Mouse (Mus musculus) intestine, embryonic 15.5 days (tissue): Measurements from ENCODE around the gene Kif19a. TPM values are rescaled to one million over a fixed set of nuclear protein-coding genes. Genes with fewer than 3 reads are reported as not detected.

Experiments used
- ATAC-seq: fragments of 200-750 bp; cut with Nextera tagmentation; 2 replicates; pipeline ENCODE4 v1.8.0; 2017; ENCODE audit warnings: moderate TSS enrichment, moderate library complexity
- H3K27ac ChIP-seq: fragments of 300-500 bp; sonication (generic); 2 replicates; pipeline ENCODE4 v1.5.1; 2015; ENCODE audit warnings: mild to moderate bottlenecking, inconsistent platforms
- H3K27me3 ChIP-seq: fragments of 300-500 bp; sonication (generic); replicated peaks from 2 replicates; pipeline ENCODE4 v1.6.1; 2015; ENCODE audit warnings: inconsistent platforms
- H3K36me3 ChIP-seq: fragments of 300-500 bp; sonication (generic); 2 replicates; pipeline ENCODE4 v1.6.1; 2015; ENCODE audit warnings: inconsistent platforms
- H3K4me1 ChIP-seq: fragments of 300-500 bp; sonication (generic); replicated peaks from 2 replicates; pipeline ENCODE4 v1.6.1; 2015; ENCODE audit warnings: inconsistent platforms
- H3K4me2 ChIP-seq: fragments of 300-500 bp; sonication (generic); replicated peaks from 2 replicates; pipeline ENCODE4 v1.6.1; 2015; ENCODE audit warnings: mild to moderate bottlenecking, inconsistent platforms
- H3K4me3 ChIP-seq: fragments of 300-500 bp; sonication (generic); replicated peaks from 2 replicates; pipeline ENCODE4 v1.5.1; 2015; ENCODE audit warnings: inconsistent platforms
- H3K9ac ChIP-seq: fragments of 300-500 bp; sonication (generic); 2 replicates; pipeline ENCODE4 v1.6.1; 2015; ENCODE audit warnings: inconsistent platforms
- H3K9me3 ChIP-seq: fragments of 300-500 bp; sonication (generic); 2 replicates; pipeline ENCODE4 v1.6.1; 2016; ENCODE audit warnings: inconsistent platforms
- WGBS: fragments of 180-500 bp; shearing (Covaris S2); methylation state at CpG from one replicate; pipeline ENCODE4 v1.1.7; 2015; 5-methylcytosine and 5-hydroxymethylcytosine counted together
- polyA plus RNA-seq: library from polyadenylated mRNA; unstranded; fragments of >200 nt; fragmentation: Nextera tagmentation; extraction: Ambion mirVana; gene quantifications from 2 replicates; pipeline ENCODE4 v1.2.1, GENCODE M21; 2015

Gene Kif19a
- polyA plus RNA-seq, 1 experiment from 2014 or later = 0.45 TPM

GRCm38 (mm10) chr11:114732890-114733289 lies 32.3 kb upstream of the Kif19a start:
- H3K9me3 ChIP-seq = no peaks in the 10 kb centered on the region
- no peaks in the 10 kb centered on the region for H3K36me3 ChIP-seq
- no peaks in the 10 kb centered on the region for H3K27me3 ChIP-seq
- no peak overlapping the region for H3K27ac ChIP-seq
- H3K4me1 ChIP-seq = 0 out of 2 replicates have a peak, but pooled peaks cover 2% of the 10 kb centered on the region
- H3K4me3 ChIP-seq = no peak overlapping the region
- 70% methylated on average over 22 of the region's 22 CpGs for WGBS
- no peak for ATAC-seq
- no peak overlapping the region for H3K9ac ChIP-seq
- no peak overlapping the region for H3K4me2 ChIP-seq

- no peak overlapping the region for H3K4me2 ChIP-seq
- no peaks in the 10 kb centered on the region for H3K27me3 ChIP-seq
- H3K9me3 ChIP-seq = no peaks in the 10 kb centered on the region
- no peak overlapping the region for H3K4me3 ChIP-seq
- WGBS = 85% methylated on average over 2 of the region's 2 CpGs
- 0 out of 2 replicates have a peak, but pooled peaks cover 2% of the 10 kb centered on the region for H3K4me1 ChIP-seq
- no peak for ATAC-seq
- no peak overlapping the region for H3K27ac ChIP-seq
- H3K36me3 ChIP-seq = no peaks in the 10 kb centered on the region
- H3K9ac ChIP-seq = no peak overlapping the region
Observed at GRCm38 (mm10) chr11:114736111-114736510, 29.1 kb upstream of the Kif19a start.

GRCm38 (mm10) chr11:114736913-114737624 lies 28.1 kb upstream of the Kif19a start:
- ATAC-seq = no peak
- WGBS = 38% methylated on average over 11 of the region's 11 CpGs
- no peak overlapping the region for H3K4me3 ChIP-seq
- H3K9ac ChIP-seq = no peak overlapping the region
- H3K4me1 ChIP-seq = 0 out of 2 replicates have a peak, but pooled peaks cover 2% of the 10 kb centered on the region
- no peaks in the 10 kb centered on the region for H3K9me3 ChIP-seq
- no peak overlapping the region for H3K4me2 ChIP-seq
- H3K36me3 ChIP-seq = no peaks in the 10 kb centered on the region
- no peak overlapping the region for H3K27ac ChIP-seq
- no peaks in the 10 kb centered on the region for H3K27me3 ChIP-seq

- ATAC-seq = no peak
- Histone ChIP-seq H3K9me3 (no peaks in the 10 kb centered on the region), H3K36me3 (no peaks in the 10 kb centered on the region), H3K4me3 (no peak overlapping the region), H3K27ac (no peak overlapping the region), H3K4me2 (no peak overlapping the region), H3K4me1 (0 out of 2 replicates have a peak, but pooled peaks cover 2% of the 10 kb centered on the region), H3K27me3 (no peaks in the 10 kb centered on the region), H3K9ac (no peak overlapping the region)
- WGBS = 50% methylated on average over 10 of the region's 10 CpGs
Observed at GRCm38 (mm10) chr11:114740598-114740997, 24.6 kb upstream of the Kif19a start.

- no peak for ATAC-seq
- Histone ChIP-seq H3K27me3 (no peaks in the 10 kb centered on the region), H3K36me3 (no peaks in the 10 kb centered on the region), H3K27ac (no peak overlapping the region), H3K4me2 (no peak overlapping the region), H3K9me3 (no peaks in the 10 kb centered on the region), H3K9ac (no peak overlapping the region), H3K4me1 (0 out of 2 replicates have a peak, but pooled peaks cover 2% of the 10 kb centered on the region), H3K4me3 (no peak overlapping the region)
- 45% methylated on average over 6 of the region's 6 CpGs for WGBS
Observed at GRCm38 (mm10) chr11:114741451-114741850, 23.7 kb upstream of the Kif19a start.

- Histone ChIP-seq H3K9me3 (no peaks in the 10 kb centered on the region), H3K27ac (no peak overlapping the region), H3K4me1 (no peaks in the 10 kb centered on the region), H3K9ac (no peak overlapping the region), H3K27me3 (no peaks in the 10 kb centered on the region), H3K4me2 (peak overlapping the region; percentile 54), H3K4me3 (no peak overlapping the region), H3K36me3 (no peaks in the 10 kb centered on the region)
- ATAC-seq = peak; percentile 76
- WGBS = 2% methylated on average over 12 of the region's 12 CpGs
Observed at GRCm38 (mm10) chr11:114745134-114745533, 20.1 kb upstream of the Kif19a start.

- no peaks in the 10 kb centered on the region for H3K9me3 ChIP-seq
- H3K4me2 ChIP-seq = no peak overlapping the region
- H3K9ac ChIP-seq = no peak overlapping the region
- H3K27me3 ChIP-seq = no peaks in the 10 kb centered on the region
- 53% methylated on average over 12 of the region's 12 CpGs for WGBS
- no peaks in the 10 kb centered on the region for H3K36me3 ChIP-seq
- no peaks in the 10 kb centered on the region for H3K4me1 ChIP-seq
- H3K27ac ChIP-seq = no peak overlapping the region
- ATAC-seq = peak; percentile 64
- H3K4me3 ChIP-seq = no peak overlapping the region
Observed at GRCm38 (mm10) chr11:114747564-114748138, 17.5 kb upstream of the Kif19a start.

GRCm38 (mm10) chr11:114769911-114770310 lies 4.7 kb downstream of the Kif19a start:
- Histone ChIP-seq H3K4me2 (no peak overlapping the region), H3K4me1 (peaks cover 4% of the 10 kb centered on the region; the same call in 1 of the 2 replicates), H3K27me3 (peaks cover 12% of the 10 kb centered on the region; the same call in 1 of the 2 replicates), H3K36me3 (no peaks in the 10 kb centered on the region), H3K4me3 (no peak overlapping the region), H3K9me3 (no peaks in the 10 kb centered on the region), H3K9ac (no peak overlapping the region), H3K27ac (no peak overlapping the region)
- ATAC-seq = no peak
- WGBS = 52% methylated on average over 6 of the region's 6 CpGs

- H3K27ac ChIP-seq = no peak overlapping the region
- no peaks in the 10 kb centered on the region for H3K36me3 ChIP-seq
- no peaks in the 10 kb centered on the region for H3K4me1 ChIP-seq
- H3K27me3 ChIP-seq = peaks cover 3% of the 10 kb centered on the region; the same call in 1 of the 2 replicates
- no peak overlapping the region for H3K4me2 ChIP-seq
- no peaks in the 10 kb centered on the region for H3K9me3 ChIP-seq
- ATAC-seq = no peak
- no peak overlapping the region for H3K9ac ChIP-seq
- no peak overlapping the region for H3K4me3 ChIP-seq
- 54% methylated on average over 2 of the region's 2 CpGs for WGBS
Observed at GRCm38 (mm10) chr11:114771896-114772295, 6.7 kb downstream of the Kif19a start.

GRCm38 (mm10) chr11:114780076-114780475 lies 14.9 kb downstream of the Kif19a start:
- no peak for ATAC-seq
- 46% methylated on average over 9 of the region's 9 CpGs for WGBS
- H3K36me3 ChIP-seq = no peaks in the 10 kb centered on the region
- no peaks in the 10 kb centered on the region for H3K4me1 ChIP-seq
- no peak overlapping the region for H3K4me3 ChIP-seq
- H3K27ac ChIP-seq = no peak overlapping the region
- no peak overlapping the region for H3K4me2 ChIP-seq
- peaks cover 11% of the 10 kb centered on the region; the same call in 1 of the 2 replicates for H3K27me3 ChIP-seq
- no peak overlapping the region for H3K9ac ChIP-seq
- no peaks in the 10 kb centered on the region for H3K9me3 ChIP-seq

- Histone ChIP-seq H3K4me3 (peak overlapping the region; percentile 28), H3K4me1 (peaks cover 8% of the 10 kb centered on the region), H3K27me3 (peaks cover 60% of the 10 kb centered on the region), H3K27ac (no peak overlapping the region), H3K36me3 (no peaks in the 10 kb centered on the region), H3K9ac (no peak overlapping the region), H3K4me2 (peak overlapping the region; percentile 59), H3K9me3 (no peaks in the 10 kb centered on the region)
- no peak for ATAC-seq
- 47% methylated on average over 10 of the region's 10 CpGs for WGBS
Observed at GRCm38 (mm10) chr11:114785892-114786291, 20.7 kb downstream of the Kif19a start.

- Histone ChIP-seq H3K9me3 (no peaks in the 10 kb centered on the region), H3K4me3 (peak overlapping the region; percentile 28), H3K27ac (no peak overlapping the region), H3K4me2 (peak overlapping the region; percentile 59), H3K27me3 (peaks cover 64% of the 10 kb centered on the region), H3K36me3 (no peaks in the 10 kb centered on the region), H3K9ac (no peak overlapping the region), H3K4me1 (peaks cover 11% of the 10 kb centered on the region)
- ATAC-seq = peak; percentile 50
- WGBS = 1% methylated on average over 43 of the region's 43 CpGs
Observed at GRCm38 (mm10) chr11:114786326-114786725, 21.1 kb downstream of the Kif19a start.
